Mouse (Mus musculus): ENCODE data around the gene Glb1l3. TPM values are rescaled to one million over a fixed set of nuclear protein-coding genes. Genes with fewer than 3 reads are reported as not detected.

Gene Glb1l3
- polyA plus RNA-seq (2015; fragmentation: Illumina TruSeq; extraction: RNeasy Lipid Tissue Mini Kit (QIAGEN cat#74804); ENCODE audit: insufficient read depth, low read depth, low replicate concordance), result not detected

GRCm38 (mm10) chr9:26860751-26861150, at the start of gene Glb1l3:
Glb1l3 (minus strand) TSS chr9:26860890.

GRCm38 (mm10) chr9:26805935-26806666, 54.6 kb downstream of the Glb1l3 start, which contains the start of gene Glb1l2:
Glb1l2 (minus strand) TSS chr9:26806468.

Other genes with a start within 250 kb of the Glb1l3 start
- 0.35 TPM for gene B3gat1, start 127.2 kb downstream of the Glb1l3 start, polyA plus RNA-seq (2015; fragmentation: Illumina TruSeq; extraction: RNeasy Lipid Tissue Mini Kit (QIAGEN cat#74804); ENCODE audit: insufficient read depth, low read depth, low replicate concordance)
- 4.6 TPM for gene Glb1l2, start 54.4 kb downstream of the Glb1l3 start, polyA plus RNA-seq (2015; fragmentation: Illumina TruSeq; extraction: RNeasy Lipid Tissue Mini Kit (QIAGEN cat#74804); ENCODE audit: insufficient read depth, low read depth, low replicate concordance)
- gene Gm1110, start 62.2 kb upstream of the Glb1l3 start, polyA plus RNA-seq (2015; fragmentation: Illumina TruSeq; extraction: RNeasy Lipid Tissue Mini Kit (QIAGEN cat#74804); ENCODE audit: insufficient read depth, low read depth, low replicate concordance), result not detected
- 12.7 TPM for gene Acad8, start 138.7 kb upstream of the Glb1l3 start, polyA plus RNA-seq (2015; fragmentation: Illumina TruSeq; extraction: RNeasy Lipid Tissue Mini Kit (QIAGEN cat#74804); ENCODE audit: insufficient read depth, low read depth, low replicate concordance)
- gene Thyn1, start 138.8 kb upstream of the Glb1l3 start, polyA plus RNA-seq (2015; fragmentation: Illumina TruSeq; extraction: RNeasy Lipid Tissue Mini Kit (QIAGEN cat#74804); ENCODE audit: insufficient read depth, low read depth, low replicate concordance), result 12.8 TPM
- 5.3 TPM for gene Vps26b, start 169.2 kb upstream of the Glb1l3 start, polyA plus RNA-seq (2015; fragmentation: Illumina TruSeq; extraction: RNeasy Lipid Tissue Mini Kit (QIAGEN cat#74804); ENCODE audit: insufficient read depth, low read depth, low replicate concordance)
- gene Ncapd3, start 169.3 kb upstream of the Glb1l3 start, polyA plus RNA-seq (2015; fragmentation: Illumina TruSeq; extraction: RNeasy Lipid Tissue Mini Kit (QIAGEN cat#74804); ENCODE audit: insufficient read depth, low read depth, low replicate concordance), result 3.7 TPM